Mouse (Mus musculus) CH12.LX (cell line): ENCODE results near the gene Prlr.

Experiments
- CHD2 ChIP-seq: IDR thresholded peaks from 2 replicates; pipeline ENCODE4 v1.6.1; 2011; ENCODE audit warnings: low read length, improper control_type of control experiment
- CTCF ChIP-seq, 2 experiments: IDR thresholded peaks in 1 of 2; conservative IDR thresholded peaks in 1 of 2; 2 replicates each; pipeline ENCODE4 v1.5.1; 2011 to 2012; ENCODE audit warnings: low read depth in 2 of 2, low read length in 2 of 2, improper control_type of control experiment in 1 of 2, inconsistent platforms in 1 of 2, mild to moderate bottlenecking in 1 of 2, moderate library complexity in 1 of 2
- RCOR1 ChIP-seq: conservative IDR thresholded peaks from 2 replicates; pipeline ENCODE4 v1.6.1; 2012; ENCODE audit warnings: low read depth, mild to moderate bottlenecking, inconsistent platforms, low read length, improper control_type of control experiment
- USF1 ChIP-seq: IDR thresholded peaks from 2 replicates; pipeline ENCODE4 v1.6.1; 2014; ENCODE audit warnings: low read depth, mild to moderate bottlenecking, inconsistent platforms, low read length, improper control_type of control experiment
- ZC3H11A ChIP-seq: IDR thresholded peaks from 2 replicates; pipeline ENCODE4 v1.6.1; 2012; ENCODE audit warnings: low read depth, mild to moderate bottlenecking, inconsistent platforms, low read length, improper control_type of control experiment
- ZKSCAN1 ChIP-seq: IDR thresholded peaks from 2 replicates; pipeline ENCODE4 v1.6.1; 2012; ENCODE audit warnings: low read depth, inconsistent platforms, low read length, improper control_type of control experiment, borderline replicate concordance
- ZNF384 ChIP-seq: IDR thresholded peaks from 2 replicates; pipeline ENCODE4 v1.6.1; 2012; ENCODE audit warnings: low read depth, low read length, improper control_type of control experiment, inconsistent platforms

- no peak for TF ChIP-seq CHD2
- no peak for TF ChIP-seq CTCF (conservative IDR thresholded peaks at IDR 0.05 in 1 of 2, IDR thresholded peaks at IDR 0.05 in 1 of 2; ENCODE audit: low read depth in 2 of 2, low read length in 2 of 2)
- no peak for TF ChIP-seq USF1
- TF ChIP-seq ZNF384 = no peak
- TF ChIP-seq ZC3H11A = no peak
- TF ChIP-seq RCOR1 = no peak
- TF ChIP-seq ZKSCAN1 = no peak
These were observed 189.3 kb downstream of the Prlr start for GRCm38 (mm10) chr15:10366331-10366730.
